Mouse (Mus musculus) c-Kit-positive CD71-negative TER-119-negative erythroid progenitor cells, embryonic 14.5 days (primary cell): ENCODE data around the gene Zfp874b.
"Not testable (repeated sequence)": the region's sequence is repeated elsewhere in the genome, so short reads cannot be mapped to it uniquely, and the experiment has no call there.

ENCODE experiments used
- DNase-seq: peaks from one replicate; pipeline ENCODE4 v3.0.0-alpha.2; 2013; ENCODE audit warnings: low read depth

Zfp874b gene

GRCm38 (mm10) chr13:67483625-67484423, at the start of gene Zfp874b:
Zfp874b (minus strand) TSS chr13:67484258.
- DNase-seq: peak; percentile 75

- no peak for DNase-seq
Measured at GRCm38 (mm10) chr13:67527049-67527730, 43.1 kb upstream of the Zfp874b start.

- DNase-seq: peak; percentile 89
Measured at GRCm38 (mm10) chr13:67525753-67526410, 41.8 kb upstream of the Zfp874b start, which contains the start of the genes Gm26965 and Zfp87. Gm26965 (minus strand) TSS chr13:67526151. Zfp87 (minus strand) TSS chr13:67526177.

- DNase-seq: no peak
Measured at GRCm38 (mm10) chr13:67500908-67501307, 16.9 kb upstream of the Zfp874b start.

- DNase-seq: peak; percentile 70
Measured at GRCm38 (mm10) chr13:67500084-67500719, 16.1 kb upstream of the Zfp874b start, which contains the start of gene Zfp58. Zfp58 (minus strand) TSS chr13:67500555.

GRCm38 (mm10) chr13:67495631-67496030, 11.6 kb upstream of the Zfp874b start:
- no peak for DNase-seq

GRCm38 (mm10) chr13:67484424-67484811, 360 bp upstream of the Zfp874b start:
- no peak for DNase-seq

- no peak for DNase-seq
Measured at GRCm38 (mm10) chr13:67481528-67481927, 2.5 kb downstream of the Zfp874b start.

GRCm38 (mm10) chr13:67469274-67469673, 14.8 kb downstream of the Zfp874b start:
- DNase-seq: no peak

GRCm38 (mm10) chr13:67463506-67464185, 20.4 kb downstream of the Zfp874b start:
- not testable (repeated sequence) for DNase-seq

- no peak for DNase-seq
Measured at GRCm38 (mm10) chr13:67452021-67452309, 32.1 kb downstream of the Zfp874b start.

- DNase-seq: peak; percentile 79
Measured at GRCm38 (mm10) chr13:67451172-67452020, 32.7 kb downstream of the Zfp874b start, which contains the start of gene Zfp874a. Zfp874a (minus strand) TSS chr13:67451624.

GRCm38 (mm10) chr13:67437095-67437494, 47.0 kb downstream of the Zfp874b start:
- DNase-seq: not testable (repeated sequence)

- DNase-seq: no peak
Measured at GRCm38 (mm10) chr13:67428116-67428515, 55.9 kb downstream of the Zfp874b start.

- DNase-seq: not testable (repeated sequence)
Measured at GRCm38 (mm10) chr13:67425699-67426098, 58.4 kb downstream of the Zfp874b start.

GRCm38 (mm10) chr13:67422532-67422931, 61.5 kb downstream of the Zfp874b start:
- not testable (repeated sequence) for DNase-seq
